Mouse (Mus musculus) neutrophil, adult 5-6 weeks (primary cell): Measurements from ENCODE around the gene Hist1h2ag. TPM values are rescaled to one million over a fixed set of nuclear protein-coding genes. Genes with fewer than 3 reads are reported as not detected.

Experiments used
- ATAC-seq: fragments of 151-379, 151-347 bp; 2 replicates; pipeline ENCODE4 v1.8.0; 2017; ENCODE audit warnings: mild to moderate bottlenecking, moderate TSS enrichment; ENCODE audit not compliant: insufficient number of reproducible peaks, poor library complexity, low FRiP score, severe bottlenecking; ENCODE audit errors: extremely low read depth
- total RNA-seq: library from RNA; stranded (forward); fragments of 200-1000 nt; gene quantifications from 2 replicates; pipeline ENCODE4 v1.2.3, GENCODE M21; 2017

Gene Hist1h2ag
- total RNA-seq, 1 experiment from 2014 or later, result 24.6 TPM

GRCm38 (mm10) chr13:21996101-21996839, 46.5 kb downstream of the Hist1h2ag start:
- no peak for ATAC-seq

DNA sequence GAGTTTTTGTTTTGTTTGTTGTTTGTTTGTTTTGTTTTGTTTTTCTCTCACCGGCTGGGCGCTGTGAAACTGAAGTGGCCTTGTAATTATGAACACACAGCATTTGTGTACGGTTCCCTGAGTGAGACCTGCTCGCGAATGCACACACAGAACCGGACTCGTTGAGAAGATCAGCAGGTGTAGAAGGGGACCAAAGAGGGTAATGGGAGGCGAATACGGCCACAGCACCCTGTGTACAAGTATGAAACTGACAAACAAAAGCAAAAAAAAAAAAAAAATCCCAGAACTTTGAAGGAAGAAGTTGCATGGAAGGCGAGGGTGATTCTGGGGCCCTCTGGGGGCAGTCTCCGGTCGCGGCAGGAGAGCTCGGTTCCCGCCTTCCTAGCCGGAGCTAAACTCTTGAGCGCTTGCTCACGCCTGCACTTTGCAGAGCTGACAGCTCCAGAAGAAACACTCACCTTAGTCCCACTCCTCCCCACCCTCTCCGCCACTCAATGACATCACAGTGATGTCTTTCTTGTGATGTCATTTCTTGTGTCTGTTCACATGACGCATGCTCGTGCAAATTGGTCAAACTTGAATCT, 47.3 kb downstream of the Hist1h2ag start:
- peak; percentile 58; the same call in 1 of the 2 replicates for ATAC-seq

DNA sequence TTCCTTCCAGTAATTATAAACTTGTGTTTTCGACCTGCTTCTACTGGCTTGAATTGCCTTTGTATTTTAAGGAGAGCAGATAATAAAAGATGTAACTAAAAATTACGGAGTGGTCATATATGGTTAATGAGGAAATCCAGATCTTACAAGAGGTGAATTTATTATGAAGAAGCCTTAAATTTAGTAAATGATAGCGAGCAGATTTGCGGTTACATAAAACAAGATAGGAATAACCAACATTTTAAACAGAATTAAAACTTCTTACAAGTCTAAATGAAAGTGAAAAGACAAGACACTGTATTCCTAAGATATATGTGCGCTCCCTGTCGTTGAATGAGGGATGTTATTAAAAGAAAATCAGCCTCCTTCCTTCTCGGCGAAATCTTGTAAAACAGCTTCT, 47.8 kb downstream of the Hist1h2ag start:
- ATAC-seq, result no peak

DNA sequence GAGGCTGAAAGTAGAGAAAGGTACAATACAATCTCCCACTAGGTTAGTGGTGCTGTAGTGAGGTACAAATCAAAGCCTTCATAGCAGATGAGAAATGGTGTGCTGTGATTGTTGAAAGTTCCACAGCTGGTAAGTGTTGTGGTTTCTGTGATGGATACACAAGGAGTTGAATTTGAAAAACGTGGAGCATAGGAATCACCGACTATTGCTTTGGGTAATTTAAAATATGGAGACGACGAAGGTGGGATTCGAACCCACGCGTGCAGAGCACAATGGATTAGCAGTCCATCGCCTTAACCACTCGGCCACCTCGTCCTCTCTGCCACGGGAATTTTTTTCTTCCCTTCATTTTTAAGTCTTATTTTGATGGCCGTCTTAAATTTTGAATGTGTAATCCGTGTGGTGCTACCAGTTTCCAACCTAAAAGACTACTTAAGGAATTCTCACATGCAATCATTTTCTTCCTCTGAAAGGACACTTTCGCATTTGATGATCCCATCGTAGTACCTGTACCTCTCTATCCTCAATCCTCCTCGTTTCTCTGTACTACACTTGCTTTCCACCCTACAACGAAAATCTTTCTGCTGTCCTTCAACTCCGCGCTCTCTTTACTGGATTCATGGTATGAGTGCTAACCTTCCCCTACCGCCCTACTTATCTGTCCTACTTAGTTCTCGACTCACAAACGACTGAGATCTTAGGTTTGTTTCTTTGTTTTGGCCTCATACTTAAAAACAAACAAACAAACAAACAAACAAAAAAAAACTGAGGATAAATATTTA, 48.6 kb downstream of the Hist1h2ag start:
- no peak for ATAC-seq

- no peak for ATAC-seq
Measured at GRCm38 (mm10) chr13:21992550-21992949, 50.2 kb downstream of the Hist1h2ag start.

Other genes with a start within 250 kb of the Hist1h2ag start
- 71.6 and 96.6 TPM in 2 replicates for gene Hist1h2bq, start 232.7 kb downstream of the Hist1h2ag start, total RNA-seq
- 88.7 TPM in 1 of 2 replicates, not detected in the other for gene Hist1h2ao, start 232.5 kb downstream of the Hist1h2ag start, total RNA-seq
- 341 and 383 TPM in 2 replicates for gene Hist1h4m, start 231.2 kb downstream of the Hist1h2ag start, total RNA-seq
- gene Hist1h4n, start 210.7 kb downstream of the Hist1h2ag start, total RNA-seq, result 171 and 217 TPM in 2 replicates
- gene Hist1h2ap, start 209.4 kb downstream of the Hist1h2ag start, total RNA-seq, result 129 and 254 TPM in 2 replicates
- gene Hist1h2br, start 209.2 kb downstream of the Hist1h2ag start, total RNA-seq, result 63.3 and 83.2 TPM in 2 replicates
- 0.49 and 2.6 TPM in 2 replicates for gene Zfp184, start 97.8 kb downstream of the Hist1h2ag start, total RNA-seq
- not detected in 2 replicates for gene Pom121l2, start 61.8 kb downstream of the Hist1h2ag start, total RNA-seq
- gene Prss16, start 33.2 kb downstream of the Hist1h2ag start, total RNA-seq, result 0.61 and 2.9 TPM in 2 replicates
- 15.1 and 66.2 TPM in 2 replicates for gene Hist1h2ah, start 7.4 kb downstream of the Hist1h2ag start, total RNA-seq
- gene Hist1h2bk, start 7.1 kb downstream of the Hist1h2ag start, total RNA-seq, result 11.9 and 12.2 TPM in 2 replicates
- gene Hist1h4i, start 1.6 kb downstream of the Hist1h2ag start, total RNA-seq, result 59.4 and 71.0 TPM in 2 replicates
- gene Hist1h2bj, start 270 bp upstream of the Hist1h2ag start, total RNA-seq, result 25.8 and 31.3 TPM in 2 replicates
- not detected in 2 replicates for gene Vmn1r188, start 41.5 kb upstream of the Hist1h2ag start, total RNA-seq
- gene Vmn1r189, start 62.9 kb upstream of the Hist1h2ag start, total RNA-seq, result 0.25 TPM in 1 of 2 replicates, not detected in the other
- gene Vmn1r191, start 141.0 kb upstream of the Hist1h2ag start, total RNA-seq, result not detected in 2 replicates
- 0.12 TPM in 1 of 2 replicates, not detected in the other for gene Vmn1r192, start 148.2 kb upstream of the Hist1h2ag start, total RNA-seq
- gene Vmn1r193, start 180.2 kb upstream of the Hist1h2ag start, total RNA-seq, result 0.12 TPM in 1 of 2 replicates, not detected in the other
- gene Vmn1r194, start 201.3 kb upstream of the Hist1h2ag start, total RNA-seq, result 0.93 TPM in 1 of 2 replicates, not detected in the other
- not detected in 2 replicates for gene Vmn1r195, start 227.6 kb upstream of the Hist1h2ag start, total RNA-seq
- not detected in 2 replicates for gene Vmn1r196, start 247.0 kb upstream of the Hist1h2ag start, total RNA-seq